Mouse (Mus musculus): ENCODE results near the gene Ggn. TPM values are rescaled to one million over a fixed set of nuclear protein-coding genes. Genes with fewer than 3 reads are reported as not detected.
"Not testable (repeated sequence)": the region's sequence is repeated elsewhere in the genome, so short reads cannot be mapped to it uniquely, and the experiment has no call there.

Gene Ggn
- polyA plus RNA-seq, 1 experiment from 2014 or later = 0.47 TPM

DNA sequence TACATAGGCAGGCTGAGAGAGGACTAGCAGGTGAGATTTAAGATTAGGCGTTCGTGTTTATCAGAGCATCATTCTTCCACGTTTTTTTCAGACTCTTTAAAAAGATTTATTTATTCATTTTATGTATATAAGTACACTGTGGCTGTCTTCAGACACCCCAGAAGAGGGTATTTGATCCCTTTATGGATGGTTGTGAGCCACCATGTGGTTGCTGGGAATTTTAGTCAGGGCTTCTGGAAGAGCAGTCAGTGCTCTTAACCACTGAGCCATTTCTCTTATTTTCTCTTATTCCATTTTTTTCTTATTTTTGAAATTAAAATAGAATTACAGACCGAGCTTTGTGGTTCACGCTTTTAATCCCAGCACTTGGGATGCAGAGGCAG is 10.8 kb downstream of the Ggn start:
- peak overlapping the region; percentile 82 for H3K4me2 ChIP-seq (replicated peaks)
- H3K9ac ChIP-seq = no peak overlapping the region
- peaks cover 21% of the 10 kb centered on the region for H3K36me3 ChIP-seq
- peak overlapping the region; percentile 84 for H3K4me3 ChIP-seq
- no peak overlapping the region; the same call in 1 of the 2 replicates for H3K27ac ChIP-seq
- no peaks in the 10 kb centered on the region for H3K27me3 ChIP-seq
- no peaks in the 10 kb centered on the region for H3K9me3 ChIP-seq
- peaks cover 16% of the 10 kb centered on the region for H3K4me1 ChIP-seq
- ATAC-seq (ENCODE audit: low FRiP score, low read depth) = no peak; the same call in none of the 2 replicates
- WGBS = 41% methylated on average over 5 of the region's 5 CpGs

DNA sequence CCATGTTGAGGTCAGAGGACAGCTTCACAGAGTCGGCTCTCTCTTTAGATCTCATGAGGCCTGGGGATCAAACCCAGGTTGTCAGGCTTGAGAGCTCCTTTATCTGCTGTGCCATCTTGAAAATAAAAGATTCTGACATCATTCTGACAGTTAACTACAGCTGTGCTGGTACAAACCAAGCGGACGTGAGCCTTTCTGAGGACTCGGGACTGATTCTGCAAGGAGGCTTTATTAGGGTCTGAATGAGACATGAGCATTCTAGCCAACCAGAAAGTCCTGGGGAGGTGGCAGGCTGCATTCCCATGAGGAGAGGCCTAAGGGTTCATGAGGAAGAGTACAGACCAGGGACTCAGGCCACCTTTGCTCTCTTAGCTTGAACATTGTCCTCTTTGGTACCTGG is 11.3 kb downstream of the Ggn start:
- not testable (repeated sequence) for H3K9ac ChIP-seq; H3K4me2 ChIP-seq (replicated peaks); ATAC-seq (ENCODE audit: low FRiP score, low read depth); H3K4me3 ChIP-seq; H3K9me3 ChIP-seq; H3K27ac ChIP-seq; H3K27me3 ChIP-seq
- H3K4me1 ChIP-seq = peaks cover 16% of the 10 kb centered on the region
- peaks cover 17% of the 10 kb centered on the region for H3K36me3 ChIP-seq
- 96% methylated on average over 4 of the region's 4 CpGs for WGBS

DNA sequence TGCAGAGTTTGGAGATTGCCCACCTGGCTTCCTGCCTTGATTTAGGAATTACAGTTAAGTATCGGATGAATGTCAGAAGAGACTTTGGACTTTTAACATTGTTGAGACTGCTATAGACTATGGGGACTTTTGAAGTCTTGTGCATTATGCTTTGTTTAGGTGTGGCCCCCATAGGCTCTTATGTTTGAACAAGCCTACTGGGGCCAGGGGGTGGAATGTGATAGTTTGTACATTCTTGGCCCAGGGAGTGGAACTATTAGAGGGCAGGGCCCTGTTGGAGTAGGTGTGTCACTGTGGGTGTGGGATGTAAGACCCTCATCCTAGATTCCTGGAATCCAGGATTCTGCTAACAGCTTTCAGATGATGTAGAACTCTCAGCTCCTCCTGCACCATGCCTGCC is 24.2 kb downstream of the Ggn start:
- not testable (repeated sequence) for H3K9ac ChIP-seq; H3K9me3 ChIP-seq; H3K4me1 ChIP-seq; H3K27me3 ChIP-seq; H3K4me2 ChIP-seq (replicated peaks); H3K27ac ChIP-seq; H3K36me3 ChIP-seq; ATAC-seq (ENCODE audit: low FRiP score, low read depth); H3K4me3 ChIP-seq
- 88% methylated on average over 1 of the region's 1 CpGs for WGBS

DNA sequence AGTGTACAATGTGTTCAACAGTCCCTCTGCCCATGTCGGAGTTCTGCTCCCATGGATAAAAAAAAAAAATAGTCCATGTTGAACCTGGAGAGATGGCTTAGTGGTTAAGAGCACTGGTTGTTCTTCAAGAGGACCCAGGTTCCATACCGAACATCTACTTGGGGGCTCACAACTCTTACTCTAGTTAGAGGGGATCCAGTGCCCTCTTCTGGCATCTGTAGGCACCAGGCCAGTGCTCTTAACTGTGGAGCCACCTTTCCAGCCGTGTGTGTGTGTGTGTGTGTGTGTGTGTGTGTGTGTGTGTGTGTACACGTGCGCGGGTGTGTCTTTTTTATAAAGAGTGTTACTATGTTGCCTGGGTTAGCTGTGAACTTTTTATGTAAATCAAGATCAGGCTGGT is 32.6 kb downstream of the Ggn start:
- no peaks in the 10 kb centered on the region for H3K27me3 ChIP-seq
- H3K4me3 ChIP-seq = no peak overlapping the region
- H3K27ac ChIP-seq = no peak overlapping the region
- no peaks in the 10 kb centered on the region for H3K36me3 ChIP-seq
- H3K9me3 ChIP-seq = no peaks in the 10 kb centered on the region
- H3K4me1 ChIP-seq = no peaks in the 10 kb centered on the region
- no peak for ATAC-seq (ENCODE audit: low FRiP score, low read depth)
- WGBS = 78% methylated on average over 6 of the region's 6 CpGs
- H3K9ac ChIP-seq = no peak overlapping the region
- no peak overlapping the region for H3K4me2 ChIP-seq (replicated peaks)

DNA sequence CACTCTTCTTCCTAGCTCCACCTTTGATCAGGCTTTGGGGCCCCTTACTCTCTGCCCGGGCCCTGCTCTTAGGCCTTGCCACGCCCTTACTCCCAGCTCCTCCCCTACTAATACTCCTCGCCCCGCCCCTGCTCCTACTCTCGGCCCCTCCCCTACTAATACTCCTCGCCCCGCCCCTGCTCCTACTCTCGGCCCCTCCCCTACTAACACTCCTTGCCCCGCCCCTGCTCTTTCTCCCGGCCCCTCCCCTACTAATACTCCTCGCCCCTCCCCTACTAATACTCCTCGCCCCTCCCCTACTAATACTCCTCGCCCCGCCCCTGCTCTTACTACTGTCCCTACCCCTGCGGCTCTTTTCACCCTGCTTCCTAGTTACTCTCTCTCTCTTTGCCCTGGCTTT is 41.0 kb downstream of the Ggn start:
- Histone ChIP-seq H3K27me3 (peaks cover 16% of the 10 kb centered on the region), H3K4me2 (replicated peaks) (peak overlapping the region; percentile 59), H3K4me3 (peak overlapping the region; percentile 41)
- not testable (repeated sequence) for H3K9me3 ChIP-seq, H3K27ac ChIP-seq, H3K4me1 ChIP-seq, H3K36me3 ChIP-seq, H3K9ac ChIP-seq
- ATAC-seq (ENCODE audit: low FRiP score, low read depth) = peak; percentile 34; the same call in 1 of the 2 replicates
- 29% methylated on average over 14 of the region's 15 CpGs for WGBS

DNA sequence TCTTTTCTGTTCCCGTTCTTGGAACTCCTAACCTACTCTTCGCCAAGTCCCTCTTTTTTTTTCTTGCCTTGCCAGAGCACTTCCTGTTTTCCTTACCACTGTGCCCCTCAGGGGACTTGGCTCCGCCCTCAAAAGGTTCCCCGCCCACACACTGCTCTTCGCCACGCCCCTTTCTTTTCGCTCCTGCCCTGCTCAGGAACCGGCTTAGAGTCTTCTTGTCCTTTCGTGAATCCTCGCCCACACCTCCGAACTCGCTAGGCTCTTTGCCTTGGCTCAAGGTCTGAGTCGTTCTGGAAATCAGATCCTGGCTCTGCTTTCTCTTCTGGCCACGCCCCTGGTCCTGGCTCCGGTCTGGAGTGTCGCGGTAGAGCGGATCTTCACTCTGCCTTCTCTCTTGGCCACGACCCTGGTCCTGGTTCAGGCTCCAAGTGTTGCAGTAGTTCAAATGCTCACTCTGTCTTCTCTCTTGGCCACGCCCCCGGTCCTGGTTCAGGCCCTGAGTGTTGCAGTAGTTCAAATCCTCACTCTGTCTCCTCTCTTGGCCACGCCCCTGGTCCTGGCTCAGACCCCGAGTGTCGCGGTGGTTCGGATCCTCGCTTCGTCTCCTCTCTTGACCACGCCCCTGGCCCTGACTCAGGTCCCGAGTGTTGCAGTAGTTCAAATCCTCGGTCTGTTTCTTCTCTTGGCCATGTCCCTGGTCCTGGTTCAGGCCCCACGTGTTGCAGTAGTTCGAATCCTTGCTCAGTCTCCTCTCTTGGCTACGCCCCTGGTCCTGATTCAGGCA is 41.6 kb downstream of the Ggn start:
- no peaks in the 10 kb centered on the region for H3K36me3 ChIP-seq
- 6% methylated on average over 34 of the region's 34 CpGs for WGBS
- 0 out of 2 replicates have a peak, but pooled peaks cover 4% of the 10 kb centered on the region for H3K4me1 ChIP-seq
- H3K27me3 ChIP-seq = peaks cover 16% of the 10 kb centered on the region
- H3K9me3 ChIP-seq = no peaks in the 10 kb centered on the region
- peak; percentile 74 for ATAC-seq (ENCODE audit: low FRiP score, low read depth)
- H3K27ac ChIP-seq = no peak overlapping the region
- H3K4me3 ChIP-seq = peak overlapping the region; percentile 41
- peak overlapping the region; percentile 48; the same call in 1 of the 2 replicates for H3K9ac ChIP-seq
- peak overlapping the region; percentile 59 for H3K4me2 ChIP-seq (replicated peaks)

DNA sequence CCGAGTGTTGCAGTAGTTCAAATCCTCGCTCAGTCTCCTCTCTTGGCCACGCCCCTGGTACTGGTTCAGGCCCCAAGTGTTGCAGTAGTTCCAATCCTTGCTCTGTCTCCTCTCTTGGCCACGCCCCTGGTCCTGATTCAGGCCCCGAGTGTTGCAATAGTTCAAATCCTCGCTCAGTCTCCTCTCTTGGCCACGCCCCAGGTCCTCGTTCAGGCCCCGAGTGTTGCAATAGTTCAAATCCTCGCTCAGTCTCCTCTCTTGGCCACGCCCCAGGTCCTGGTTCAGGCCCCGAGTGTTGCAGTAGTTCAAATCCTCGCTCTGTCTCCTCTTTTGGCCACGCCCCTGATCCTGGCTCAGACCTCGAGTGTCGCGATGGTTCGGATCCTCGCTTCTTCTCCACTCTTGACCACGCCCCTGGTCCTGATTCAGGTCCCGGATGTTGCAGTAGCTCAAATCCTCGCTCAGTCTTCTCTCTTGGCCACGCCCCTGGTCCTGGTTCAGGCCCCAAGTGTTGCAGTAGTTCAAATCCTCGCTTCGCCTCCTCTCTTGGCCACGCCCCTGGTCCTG is 42.3 kb downstream of the Ggn start:
- H3K4me2 ChIP-seq (replicated peaks) = peak overlapping the region; percentile 59
- no peaks in the 10 kb centered on the region for H3K9me3 ChIP-seq
- whole genome bisulfite sequencing = 17% methylated on average over 26 of the region's 26 CpGs

GRCm38 (mm10) chr7:29212775-29213560 is 43.0 kb downstream of the Ggn start:
- not testable (repeated sequence) for H3K9me3 ChIP-seq; ATAC-seq (ENCODE audit: low FRiP score, low read depth); H3K4me1 ChIP-seq; H3K9ac ChIP-seq; H3K27ac ChIP-seq; H3K36me3 ChIP-seq
- Histone ChIP-seq H3K4me3 (peak overlapping the region; percentile 20), H3K4me2 (replicated peaks) (peak overlapping the region; percentile 59), H3K27me3 (peaks cover 16% of the 10 kb centered on the region)
- WGBS = 18% methylated on average over 40 of the region's 40 CpGs

More for the DNA sequence above, 42.3 kb downstream of the Ggn start:
- Histone ChIP-seq H3K4me1 (0 out of 2 replicates have a peak, but pooled peaks cover 4% of the 10 kb centered on the region), H3K4me3 (peak overlapping the region; percentile 41), H3K9ac (no peak overlapping the region), H3K36me3 (no peaks in the 10 kb centered on the region), H3K27me3 (peaks cover 16% of the 10 kb centered on the region), H3K27ac (no peak overlapping the region)
- ATAC-seq (ENCODE audit: low FRiP score, low read depth) = no peak

DNA sequence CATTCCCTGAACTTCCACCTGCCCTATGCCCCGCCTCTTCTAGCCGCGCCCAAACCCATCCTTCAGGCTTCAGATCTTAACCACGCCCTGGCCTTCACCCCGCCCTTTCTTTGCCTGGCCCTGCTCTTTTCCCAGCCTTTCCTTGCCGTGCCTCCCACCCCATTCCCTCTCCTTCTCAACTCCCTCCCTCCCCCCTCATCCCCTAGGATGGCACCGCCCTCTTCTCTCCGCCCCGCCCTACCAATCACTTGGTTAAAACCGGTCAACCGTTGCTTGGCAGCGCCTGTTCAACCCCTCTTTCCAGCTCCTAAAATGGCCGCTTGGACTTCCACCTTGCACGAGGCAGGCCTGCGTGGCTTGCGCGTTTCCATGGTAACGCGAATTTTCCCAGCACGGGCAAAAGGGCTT is 43.7 kb downstream of the Ggn start, which contains the start of gene Catsperg1:
Gene Catsperg1, minus strand, starts transcription at position 361 of the 408 bp plus-strand sequence.
- H3K4me2 ChIP-seq (replicated peaks) = peak within 1 kb of the TSS; percentile 59
- ATAC-seq (ENCODE audit: low FRiP score, low read depth) = peak; percentile 45; the same call in 1 of the 2 replicates
- no peak within 1 kb of the TSS for H3K27ac ChIP-seq
- no peak within 1 kb of the TSS for H3K9ac ChIP-seq
- WGBS = 2% methylated on average over 20 of the region's 20 CpGs
- H3K4me1 ChIP-seq = 0 out of 2 replicates have a peak, but pooled peaks cover 4% of the 10 kb centered on the region
- H3K27me3 ChIP-seq = peaks cover 16% of the 10 kb centered on the region
- no peaks in the 10 kb centered on the region for H3K9me3 ChIP-seq
- no peaks in the 10 kb centered on the region for H3K36me3 ChIP-seq
- H3K4me3 ChIP-seq = peak within 1 kb of the TSS; percentile 20

GRCm38 (mm10) chr7:29214236-29214635 is 44.2 kb downstream of the Ggn start:
- Histone ChIP-seq H3K9me3 (no peaks in the 10 kb centered on the region), H3K36me3 (no peaks in the 10 kb centered on the region), H3K4me1 (0 out of 2 replicates have a peak, but pooled peaks cover 4% of the 10 kb centered on the region), H3K4me3 (peak overlapping the region; percentile 20; the same call in 1 of the 2 replicates), H3K4me2 (replicated peaks) (peak overlapping the region; percentile 59), H3K27ac (no peak overlapping the region), H3K9ac (no peak overlapping the region), H3K27me3 (peaks cover 16% of the 10 kb centered on the region)
- ATAC-seq (ENCODE audit: low FRiP score, low read depth) = no peak
- WGBS = 73% methylated on average over 2 of the region's 2 CpGs

- H3K9me3 ChIP-seq = peaks cover 6% of the 10 kb centered on the region
- no peak for ATAC-seq (ENCODE audit: low FRiP score, low read depth)
- no peak overlapping the region for H3K9ac ChIP-seq
- 0 out of 2 replicates have a peak, but pooled peaks cover 4% of the 10 kb centered on the region for H3K4me1 ChIP-seq
- WGBS = 44% methylated on average over 15 of the region's 15 CpGs
- H3K36me3 ChIP-seq = no peaks in the 10 kb centered on the region
- no peak overlapping the region for H3K27ac ChIP-seq
- no peak overlapping the region for H3K4me3 ChIP-seq
- H3K27me3 ChIP-seq = peaks cover 16% of the 10 kb centered on the region
- H3K4me2 ChIP-seq (replicated peaks) = no peak overlapping the region
These were observed 44.8 kb downstream of the Ggn start for GRCm38 (mm10) chr7:29214846-29215245.

Data from limb, embryonic 13.5 days (tissue).